In the genomic region with DNA sequence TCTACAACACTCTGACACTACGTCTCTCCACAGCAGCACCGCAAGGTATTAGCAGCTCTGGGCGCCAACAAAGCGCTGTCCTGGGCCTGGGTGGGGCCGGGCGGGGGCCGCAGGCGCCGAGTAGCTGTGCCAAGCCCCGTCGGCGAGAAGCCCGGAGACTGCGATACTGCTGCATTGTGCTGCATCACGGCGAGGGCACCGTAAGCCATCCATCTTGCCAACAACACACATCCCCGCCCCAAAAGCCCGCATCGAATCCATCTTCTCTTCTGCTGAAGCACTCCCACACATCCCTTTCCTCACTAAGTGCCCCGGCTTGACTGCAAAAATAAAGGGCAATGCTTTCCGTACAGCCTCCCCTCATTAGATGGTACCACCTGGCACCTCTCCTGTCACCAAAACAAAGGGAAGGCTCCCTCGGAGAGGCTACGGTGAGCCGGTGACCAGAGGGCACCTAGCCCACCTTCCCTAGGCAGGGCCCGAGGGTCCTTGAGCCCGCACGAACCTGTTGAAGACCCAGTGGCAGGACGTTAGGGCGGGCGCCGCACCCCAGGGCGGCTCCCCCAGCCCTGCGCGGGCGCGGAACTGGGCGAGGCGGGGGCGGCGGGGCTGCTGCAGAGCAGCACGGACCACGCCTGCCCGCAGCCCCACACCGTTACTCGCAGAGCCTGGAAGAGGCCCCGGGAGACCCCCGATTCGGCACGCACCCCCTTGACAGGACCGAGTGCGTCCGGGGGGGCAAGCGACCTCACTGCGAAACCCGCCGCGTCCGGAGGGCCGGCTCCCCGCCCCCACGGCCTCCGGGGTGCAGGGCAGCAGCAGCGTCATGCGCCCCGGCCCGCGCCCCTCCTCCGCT, we compare ENCODE assay signal across 8 mouse cellular contexts. TPM values are rescaled to one million over a fixed set of nuclear protein-coding genes. Genes with fewer than 3 reads are reported as not detected.
A peak's percentile ranks its signal among the peaks of the same experiment; 100 is the strongest.
DNase-seq lines count a peak whose midpoint lies in the region; ATAC-seq and TF ChIP-seq lines count a peak whose summit lies in the region.

No protein-coding gene starts in this region.

- H3K36me3 ChIP-seq in embryonic facial prominence, embryonic 14.5 days (ENCODE audit: control insufficient read depth, insufficient read depth, low read length) = no peaks in the 10 kb centered on the region
- H3K36me3 ChIP-seq in heart, embryonic 13.5 days = no peaks in the 10 kb centered on the region
- no peaks in the 10 kb centered on the region for H3K36me3 ChIP-seq in kidney, postnatal 0 days (ENCODE audit: insufficient read depth, low read length)
- no peaks in the 10 kb centered on the region for H3K36me3 ChIP-seq in liver, embryonic 11.5 days (ENCODE audit: control insufficient read depth, insufficient read depth, low read length)
- no peaks in the 10 kb centered on the region for H3K36me3 ChIP-seq in myocyte (ENCODE audit: control insufficient read depth, insufficient read depth)
- no peaks in the 10 kb centered on the region for H3K36me3 ChIP-seq in testis, adult 2 months (ENCODE audit: control insufficient read depth, insufficient read depth, low read length)

- H3K4me3 ChIP-seq in embryonic facial prominence, embryonic 14.5 days (ENCODE audit: low read depth, low read length) = peak overlapping the region; percentile 88
- H3K4me3 ChIP-seq in heart, embryonic 13.5 days = peak overlapping the region; percentile 100
- H3K4me3 ChIP-seq in kidney, postnatal 0 days (replicated peaks; ENCODE audit: low read depth, low read length) = peak overlapping the region; percentile 98
- peak overlapping the region; percentile 74 for H3K4me3 ChIP-seq in liver, embryonic 11.5 days (ENCODE audit: low read depth, low read length)
- H3K4me3 ChIP-seq in myocyte = peak overlapping the region; percentile 94
- peak overlapping the region; percentile 90 for H3K4me3 ChIP-seq in testis, adult 2 months (ENCODE audit: control insufficient read depth, low read depth, low read length)

- H3K27me3 ChIP-seq in embryonic facial prominence, embryonic 14.5 days (replicated peaks; ENCODE audit: control insufficient read depth, insufficient read depth, low read length) = no peaks in the 10 kb centered on the region; the same call in 1 of the 2 replicates
- H3K27me3 ChIP-seq in heart, embryonic 13.5 days (replicated peaks) = no peaks in the 10 kb centered on the region
- no peaks in the 10 kb centered on the region for H3K27me3 ChIP-seq in kidney, postnatal 0 days (ENCODE audit: insufficient read depth, low read length)
- peaks cover 33% of the 10 kb centered on the region for H3K27me3 ChIP-seq in liver, embryonic 11.5 days (replicated peaks; ENCODE audit: control insufficient read depth, insufficient read depth, low read length)
- H3K27me3 ChIP-seq in myocyte (ENCODE audit: control insufficient read depth, insufficient read depth, insufficient read length) = no peaks in the 10 kb centered on the region
- no peaks in the 10 kb centered on the region for H3K27me3 ChIP-seq in testis, adult 2 months (ENCODE audit: control insufficient read depth, insufficient read depth, low read length)

- peak; percentile 39 to 48 for DNase-seq in B cell, adult 2 months
- DNase-seq in adrenal gland, postnatal 14 days = peak; percentile 79
- peak; percentile 45 for DNase-seq in embryonic facial prominence, embryonic 14.5 days (ENCODE audit: low spot score)
- DNase-seq in kidney, postnatal 0 days (ENCODE audit: low spot score) = peak; percentile 78
- no peak for DNase-seq in liver, embryonic 11.5 days (ENCODE audit: low spot score)

- H3K27ac ChIP-seq in embryonic facial prominence, embryonic 14.5 days (replicated peaks; ENCODE audit: low read depth, low read length) = peak overlapping the region; percentile 95
- H3K27ac ChIP-seq in heart, embryonic 13.5 days (replicated peaks) = peak overlapping the region; percentile 98
- peak overlapping the region; percentile 96 for H3K27ac ChIP-seq in kidney, postnatal 0 days
- peak overlapping the region; percentile 74 for H3K27ac ChIP-seq in liver, embryonic 11.5 days (ENCODE audit: low read depth, low read length)
- peak overlapping the region; percentile 77 for H3K27ac ChIP-seq in testis, adult 2 months (ENCODE audit: control insufficient read depth, insufficient read depth, low read depth, low read length)

- TF ChIP-seq POLR2A in myocyte (IDR thresholded peaks at IDR 0.05; ENCODE audit: insufficient read length, low read depth) = peak; percentile 25
- no peak for TF ChIP-seq POLR2A in testis, adult 2 months (IDR thresholded peaks at IDR 0.05; ENCODE audit: control insufficient read depth, low read depth, low read length)

- H3K9me3 ChIP-seq in embryonic facial prominence, embryonic 14.5 days (ENCODE audit: control insufficient read depth, low read length) = no peaks in the 10 kb centered on the region
- no peaks in the 10 kb centered on the region for H3K9me3 ChIP-seq in heart, embryonic 13.5 days
- H3K9me3 ChIP-seq in kidney, postnatal 0 days (replicated peaks; ENCODE audit: low read length) = no peaks in the 10 kb centered on the region; the same call in 1 of the 2 replicates
- no peaks in the 10 kb centered on the region for H3K9me3 ChIP-seq in liver, embryonic 11.5 days (ENCODE audit: control insufficient read depth, low read length)

- H3ac ChIP-seq in myocyte (ENCODE audit: control insufficient read depth, insufficient read length) = peak overlapping the region; percentile 57

- peaks cover 51% of the 10 kb centered on the region for H3K79me2 ChIP-seq in myocyte (ENCODE audit: control insufficient read depth, insufficient read depth)

- no peak for TF ChIP-seq CTCF in kidney, postnatal 0 days (IDR thresholded peaks at IDR 0.05; ENCODE audit: low read depth)
- no peak for TF ChIP-seq CTCF in testis, adult 2 months (IDR thresholded peaks at IDR 0.05; ENCODE audit: control insufficient read depth, insufficient read depth, insufficient replicate concordance, low read depth, low read length)

- peak overlapping the region; percentile 94 for H3K9ac ChIP-seq in embryonic facial prominence, embryonic 14.5 days (ENCODE audit: low read depth, low read length)
- peak overlapping the region; percentile 100 for H3K9ac ChIP-seq in heart, embryonic 13.5 days
- peak overlapping the region; percentile 97 for H3K9ac ChIP-seq in kidney, postnatal 0 days (ENCODE audit: low read depth, low read length)
- peak overlapping the region; percentile 73 for H3K9ac ChIP-seq in liver, embryonic 11.5 days (ENCODE audit: low read depth, low read length)

- peak overlapping the region; percentile 78 for H3K4me2 ChIP-seq in embryonic facial prominence, embryonic 14.5 days (ENCODE audit: low read depth, low read length)
- H3K4me2 ChIP-seq in heart, embryonic 13.5 days = peak overlapping the region; percentile 86
- peak overlapping the region; percentile 73 for H3K4me2 ChIP-seq in kidney, postnatal 0 days (ENCODE audit: low read length)
- peak overlapping the region; percentile 96 for H3K4me2 ChIP-seq in liver, embryonic 11.5 days
- H3K4me2 ChIP-seq in myocyte (ENCODE audit: low read depth) = peak overlapping the region; percentile 79

- peak; percentile 67 for ATAC-seq in embryonic facial prominence, embryonic 14.5 days (ENCODE audit: low read depth)
- peak; percentile 49; the same call in 1 of the 2 replicates for ATAC-seq in heart, embryonic 13.5 days (ENCODE audit: extremely low read depth, insufficient number of reproducible peaks, low FRiP score, low TSS enrichment)
- ATAC-seq in kidney, postnatal 0 days (replicated peaks; ENCODE audit: low FRiP score, low read depth) = peak; percentile 71
- peak; percentile 70 for ATAC-seq in liver, embryonic 11.5 days (replicated peaks; ENCODE audit: low FRiP score)

- WGBS in embryonic facial prominence, embryonic 14.5 days = 0% methylated on average over 28 of the region's 69 CpGs
- WGBS in heart, embryonic 13.5 days = under 1% methylated on average over 58 of the region's 69 CpGs
- WGBS in kidney, postnatal 0 days = under 1% methylated on average over 62 of the region's 69 CpGs
- WGBS in liver, embryonic 11.5 days = under 1% methylated on average over 65 of the region's 69 CpGs

- peaks cover 15% of the 10 kb centered on the region for H3K4me1 ChIP-seq in embryonic facial prominence, embryonic 14.5 days (ENCODE audit: control insufficient read depth, insufficient read depth, low read length)
- H3K4me1 ChIP-seq in heart, embryonic 13.5 days = peaks cover 46% of the 10 kb centered on the region
- peaks cover 14% of the 10 kb centered on the region for H3K4me1 ChIP-seq in kidney, postnatal 0 days (replicated peaks; ENCODE audit: insufficient read depth, low read length)
- peaks cover 2% of the 10 kb centered on the region for H3K4me1 ChIP-seq in liver, embryonic 11.5 days (replicated peaks; ENCODE audit: control insufficient read depth, insufficient read depth, low read length)
- peaks cover 4% of the 10 kb centered on the region for H3K4me1 ChIP-seq in testis, adult 2 months (ENCODE audit: control insufficient read depth, insufficient read depth, low read length)

TF ChIP-seq in myocyte, 11 proteins besides CTCF, POLR2A, EP300 and RAD21:
- TF ChIP-seq SRF (IDR thresholded peaks at IDR 0.05; ENCODE audit: control insufficient read depth, insufficient read length, low read depth) = no peak
- TF ChIP-seq MYOG (IDR thresholded peaks at IDR 0.05; ENCODE audit: control insufficient read depth in 1 of 3, insufficient read depth in 1 of 3, insufficient read length in 2 of 3, low read depth in 2 of 3) = peak in 1 of 3 experiments; percentile 5

RNA-seq across cellular contexts. Expression of gene Sptbn1, which starts 0.7 kb away (rescaled TPM):
- 336 and 367 TPM in 2 replicates for total RNA-seq in adrenal gland, postnatal 14 days (2021)
- 136 and 139 TPM in 2 replicates for polyA plus RNA-seq in embryonic facial prominence, embryonic 14.5 days (2014; fragmentation: Nextera tagmentation; extraction: Ambion mirVana)
- 145 and 155 TPM in 2 replicates for polyA plus RNA-seq in heart, embryonic 13.5 days (2015; fragmentation: Nextera tagmentation; extraction: Ambion mirVana)
- polyA plus RNA-seq in kidney, postnatal 0 days (2015; fragmentation: Nextera tagmentation; extraction: Ambion mirVana) = 117 and 119 TPM in 2 replicates
- 43.7 and 45.8 TPM in 2 replicates for polyA plus RNA-seq in liver, embryonic 11.5 days (2014; fragmentation: Nextera tagmentation; extraction: Ambion mirVana)
- polyA plus RNA-seq in myocyte (2012; fragmentation: generic; extraction: Trizol) = 85.4 TPM
- 18.3 and 21.8 TPM in 2 replicates for polyA plus RNA-seq in testis, adult 2 months (2012; rRNA removed)
